Mouse (Mus musculus): ENCODE results near the gene Nsun7.

Gene Nsun7

GRCm38 (mm10) chr5:66280742-66281141 lies 21.0 kb downstream of the Nsun7 start:
- DNase-seq (ENCODE audit: low spot score): no peak

- no peak for DNase-seq (ENCODE audit: low spot score)
These were observed 34.5 kb downstream of the Nsun7 start for GRCm38 (mm10) chr5:66294106-66294625.

- DNase-seq (ENCODE audit: low spot score): no peak
These were observed 35.3 kb downstream of the Nsun7 start for GRCm38 (mm10) chr5:66294952-66295351.

GRCm38 (mm10) chr5:66296116-66296515 lies 36.4 kb downstream of the Nsun7 start:
- DNase-seq (ENCODE audit: low spot score): no peak

GRCm38 (mm10) chr5:66298856-66299255 lies 39.2 kb downstream of the Nsun7 start:
- no peak for DNase-seq (ENCODE audit: low spot score)

GRCm38 (mm10) chr5:66300576-66300975 lies 40.9 kb downstream of the Nsun7 start:
- DNase-seq (ENCODE audit: low spot score): no peak

- DNase-seq (ENCODE audit: low spot score): no peak
These were observed 42.6 kb downstream of the Nsun7 start for GRCm38 (mm10) chr5:66302085-66302815.

GRCm38 (mm10) chr5:66302873-66303272 lies 43.2 kb downstream of the Nsun7 start:
- DNase-seq (ENCODE audit: low spot score): no peak

GRCm38 (mm10) chr5:66304300-66305067 lies 44.8 kb downstream of the Nsun7 start:
- no peak for DNase-seq (ENCODE audit: low spot score)

GRCm38 (mm10) chr5:66305511-66305910 lies 45.8 kb downstream of the Nsun7 start:
- DNase-seq (ENCODE audit: low spot score): no peak

- DNase-seq (ENCODE audit: low spot score): no peak
These were observed 50.6 kb downstream of the Nsun7 start for GRCm38 (mm10) chr5:66310328-66310727.

- DNase-seq (ENCODE audit: low spot score): no peak
These were observed 51.1 kb downstream of the Nsun7 start for GRCm38 (mm10) chr5:66310806-66311205.

- no peak for DNase-seq (ENCODE audit: low spot score)
These were observed 56.1 kb downstream of the Nsun7 start for GRCm38 (mm10) chr5:66315791-66316190.

GRCm38 (mm10) chr5:66319341-66319740 lies 59.6 kb downstream of the Nsun7 start:
- peak; percentile 26 for DNase-seq (ENCODE audit: low spot score)

- DNase-seq (ENCODE audit: low spot score): no peak
These were observed 60.2 kb downstream of the Nsun7 start for GRCm38 (mm10) chr5:66319827-66320404.

- no peak for DNase-seq (ENCODE audit: low spot score)
These were observed 63.4 kb downstream of the Nsun7 start for GRCm38 (mm10) chr5:66323131-66323530.

GRCm38 (mm10) chr5:66323603-66324002 lies 63.9 kb downstream of the Nsun7 start:
- DNase-seq (ENCODE audit: low spot score): peak; percentile 36

GRCm38 (mm10) chr5:66326395-66326794 lies 66.7 kb downstream of the Nsun7 start:
- peak; percentile 15 for DNase-seq (ENCODE audit: low spot score)

- DNase-seq (ENCODE audit: low spot score): no peak
These were observed 68.4 kb downstream of the Nsun7 start for GRCm38 (mm10) chr5:66327949-66328726.

- DNase-seq (ENCODE audit: low spot score): no peak
These were observed 69.1 kb downstream of the Nsun7 start for GRCm38 (mm10) chr5:66328766-66329165.

GRCm38 (mm10) chr5:66330806-66331205 lies 71.1 kb downstream of the Nsun7 start:
- DNase-seq (ENCODE audit: low spot score): no peak

Measured in testis, postnatal 14 days (tissue).